Mouse (Mus musculus) midbrain, embryonic 16.5 days (tissue): ENCODE measurements at regions not wholly inside any gene's neighbourhood (a gene's known extent, or its start where the extent isn't known, plus 50 kb on each side); places are given as distances from the start of the nearest gene placed in this dataset.

Experiments used
- ATAC-seq: fragments of 200-750 bp; cut with Nextera tagmentation; 2 replicates; pipeline ENCODE4 v1.8.0; 2017; ENCODE audit warnings: moderate TSS enrichment
- H3K27ac ChIP-seq: fragments of 300-500 bp; sonication (generic); 2 replicates; pipeline ENCODE4 v1.5.1; 2014; ENCODE audit warnings: mild to moderate bottlenecking, low read length, mixed read lengths
- H3K27me3 ChIP-seq: fragments of 300-500 bp; sonication (generic); 2 replicates; pipeline ENCODE4 v1.6.1; 2014; ENCODE audit warnings: low read depth, low read length, mixed read lengths; ENCODE audit not compliant: control insufficient read depth, insufficient read depth
- H3K36me3 ChIP-seq: fragments of 300-500 bp; sonication (generic); 2 replicates; pipeline ENCODE4 v1.6.1; 2014; ENCODE audit warnings: mild to moderate bottlenecking, low read length, moderate library complexity, mixed read lengths; ENCODE audit not compliant: control insufficient read depth, insufficient read depth
- H3K4me1 ChIP-seq: fragments of 300-500 bp; sonication (generic); 2 replicates; pipeline ENCODE4 v1.6.1; 2014; ENCODE audit warnings: mild to moderate bottlenecking, low read length, mixed read lengths; ENCODE audit not compliant: control insufficient read depth, insufficient read depth
- H3K4me2 ChIP-seq: fragments of 300-500 bp; sonication (generic); 2 replicates; pipeline ENCODE4 v1.6.1; 2014; ENCODE audit warnings: mild to moderate bottlenecking, low read length, mixed read lengths
- H3K4me3 ChIP-seq: fragments of 300-500 bp; sonication (generic); 2 replicates; pipeline ENCODE4 v1.5.1; 2014; ENCODE audit warnings: low read depth, mild to moderate bottlenecking, low read length, moderate library complexity, mixed read lengths
- H3K9ac ChIP-seq: fragments of 300-500 bp; sonication (generic); 2 replicates; pipeline ENCODE4 v1.6.1; 2014; ENCODE audit warnings: low read depth, low read length, mixed read lengths
- H3K9me3 ChIP-seq: fragments of 300-500 bp; sonication (generic); replicated peaks from 2 replicates; pipeline ENCODE4 v1.6.1; 2014; ENCODE audit warnings: mild to moderate bottlenecking, low read length, mixed read lengths; ENCODE audit not compliant: control insufficient read depth, poor library complexity, severe bottlenecking
- WGBS: fragments of 180-500 bp; shearing (Covaris S2); extraction: QIAGEN DNeasy Blood & Tissue Kit; methylation state at CpG from one replicate; pipeline ENCODE4 v1.1.7; 2014; 5-methylcytosine and 5-hydroxymethylcytosine counted together

- H3K9ac ChIP-seq: no peak overlapping the region
- H3K4me1 ChIP-seq: peaks cover 2% of the 10 kb centered on the region; the same call in 1 of the 2 replicates
- no peaks in the 10 kb centered on the region for H3K9me3 ChIP-seq
- no peak overlapping the region for H3K4me3 ChIP-seq
- H3K4me2 ChIP-seq: no peak overlapping the region
- no peak for ATAC-seq
- no peak overlapping the region for H3K27ac ChIP-seq
- no peaks in the 10 kb centered on the region for H3K36me3 ChIP-seq
- H3K27me3 ChIP-seq: no peaks in the 10 kb centered on the region
- WGBS: 39% methylated on average over 2 of the region's 2 CpGs
These were observed 342.6 kb upstream of the Clint1 start for GRCm38 (mm10) chr11:45509278-45509677.

GRCm38 (mm10) chr11:45514415-45515271, 337.2 kb upstream of the Clint1 start:
- no peaks in the 10 kb centered on the region for H3K27me3 ChIP-seq
- WGBS: 52% methylated on average over 10 of the region's 10 CpGs
- H3K4me2 ChIP-seq: no peak overlapping the region
- H3K4me3 ChIP-seq: no peak overlapping the region
- no peaks in the 10 kb centered on the region for H3K36me3 ChIP-seq
- H3K9ac ChIP-seq: no peak overlapping the region
- no peaks in the 10 kb centered on the region for H3K9me3 ChIP-seq
- peaks cover 3% of the 10 kb centered on the region; the same call in 1 of the 2 replicates for H3K4me1 ChIP-seq
- no peak for ATAC-seq
- 0 out of 2 replicates have a peak overlapping the region, but pooled peaks have one; percentile 19 for H3K27ac ChIP-seq

DNA sequence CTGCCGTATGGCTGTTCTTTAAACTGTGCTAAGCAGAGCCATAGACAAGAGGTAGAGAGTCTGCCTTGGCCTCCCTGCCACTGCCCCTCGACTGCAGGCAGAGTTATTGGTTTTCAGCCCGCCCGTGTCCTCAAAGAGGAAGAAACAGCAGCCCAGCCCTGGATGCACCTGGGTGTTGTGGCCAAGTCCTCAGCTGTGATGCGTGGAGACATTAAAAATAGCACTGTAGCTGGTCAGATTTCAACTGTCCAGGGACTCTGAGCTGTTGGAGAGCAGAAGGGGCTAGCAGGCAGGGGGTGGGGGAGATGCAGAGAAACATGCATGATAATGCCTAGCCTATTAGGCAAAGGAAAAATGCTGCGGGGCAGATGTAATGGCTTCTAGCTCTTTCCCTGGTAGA, 327.1 kb upstream of the Clint1 start:
- Histone ChIP-seq H3K27me3 (no peaks in the 10 kb centered on the region), H3K36me3 (no peaks in the 10 kb centered on the region), H3K4me1 (no peaks in the 10 kb centered on the region), H3K4me2 (no peak overlapping the region), H3K9ac (no peak overlapping the region), H3K27ac (no peak overlapping the region), H3K4me3 (no peak overlapping the region), H3K9me3 (no peaks in the 10 kb centered on the region)
- WGBS: 53% methylated on average over 6 of the region's 6 CpGs
- ATAC-seq: no peak

DNA sequence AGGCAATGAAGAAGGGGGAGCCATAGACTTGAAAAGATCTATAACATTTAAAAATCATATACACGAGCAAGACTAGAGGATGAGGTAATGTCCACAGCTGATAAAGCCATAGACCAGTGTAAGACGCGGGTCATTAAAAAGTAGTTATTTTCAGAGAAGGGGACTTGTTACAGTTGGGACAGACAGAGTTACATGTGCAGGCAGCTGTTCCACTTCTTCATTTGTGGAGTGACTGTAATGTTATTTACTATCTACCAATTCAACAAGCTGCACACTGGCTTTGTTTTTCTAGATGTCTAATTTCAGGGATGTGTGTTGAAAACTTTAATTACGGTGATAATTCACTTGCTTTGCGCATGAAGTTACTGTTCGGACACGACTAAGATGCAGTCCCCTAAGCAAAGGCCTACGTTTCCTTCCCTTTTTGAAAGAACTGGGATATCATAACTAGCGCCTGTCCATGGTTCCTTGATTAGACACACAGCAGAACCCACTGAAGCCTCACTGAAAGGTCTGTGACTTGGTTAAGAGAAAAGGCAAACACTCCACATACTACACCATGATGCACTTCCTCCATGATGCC, 320.7 kb upstream of the Clint1 start:
- H3K4me1 ChIP-seq: no peaks in the 10 kb centered on the region
- no peak overlapping the region for H3K9ac ChIP-seq
- no peak overlapping the region for H3K4me2 ChIP-seq
- H3K27me3 ChIP-seq: no peaks in the 10 kb centered on the region
- H3K36me3 ChIP-seq: no peaks in the 10 kb centered on the region
- H3K4me3 ChIP-seq: no peak overlapping the region
- ATAC-seq: no peak
- 97% methylated on average over 9 of the region's 9 CpGs for WGBS
- no peaks in the 10 kb centered on the region for H3K9me3 ChIP-seq
- H3K27ac ChIP-seq: no peak overlapping the region

DNA sequence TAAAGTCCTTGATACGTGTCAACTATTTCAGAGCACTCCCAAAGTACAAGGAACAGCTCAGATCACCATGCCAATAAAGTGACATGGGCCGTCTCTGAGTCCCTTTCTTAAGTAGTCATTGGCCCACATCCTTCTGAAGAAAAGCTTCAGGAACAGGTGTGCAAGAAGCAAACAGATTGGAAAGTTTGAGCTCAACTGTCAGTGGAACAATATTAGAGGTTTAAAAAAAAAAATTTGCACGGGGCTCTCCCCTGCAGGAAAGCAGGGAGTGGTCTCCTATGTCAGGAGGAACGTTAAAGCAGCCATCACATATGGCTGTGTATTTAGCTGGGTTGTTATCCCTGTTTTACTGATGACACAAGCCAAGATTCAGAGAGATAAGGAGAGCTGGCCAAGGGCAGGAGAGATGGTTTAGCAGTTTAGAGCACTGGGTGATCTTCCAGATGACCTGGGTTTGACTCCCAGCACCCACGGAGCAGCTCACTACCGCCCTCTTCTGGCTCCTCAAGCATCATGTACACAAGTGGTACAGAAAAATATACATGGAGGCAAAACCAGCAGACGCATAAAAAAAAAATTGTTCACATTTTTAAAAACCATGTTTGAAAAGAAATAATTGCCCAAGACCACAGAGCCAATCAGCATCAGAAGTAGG, 318.3 kb upstream of the Clint1 start:
- Histone ChIP-seq H3K4me2 (no peak overlapping the region), H3K9ac (no peak overlapping the region), H3K4me3 (no peak overlapping the region), H3K27me3 (no peaks in the 10 kb centered on the region), H3K27ac (no peak overlapping the region), H3K9me3 (no peaks in the 10 kb centered on the region), H3K4me1 (no peaks in the 10 kb centered on the region), H3K36me3 (no peaks in the 10 kb centered on the region)
- 62% methylated on average over 7 of the region's 7 CpGs for WGBS
- ATAC-seq: no peak

DNA sequence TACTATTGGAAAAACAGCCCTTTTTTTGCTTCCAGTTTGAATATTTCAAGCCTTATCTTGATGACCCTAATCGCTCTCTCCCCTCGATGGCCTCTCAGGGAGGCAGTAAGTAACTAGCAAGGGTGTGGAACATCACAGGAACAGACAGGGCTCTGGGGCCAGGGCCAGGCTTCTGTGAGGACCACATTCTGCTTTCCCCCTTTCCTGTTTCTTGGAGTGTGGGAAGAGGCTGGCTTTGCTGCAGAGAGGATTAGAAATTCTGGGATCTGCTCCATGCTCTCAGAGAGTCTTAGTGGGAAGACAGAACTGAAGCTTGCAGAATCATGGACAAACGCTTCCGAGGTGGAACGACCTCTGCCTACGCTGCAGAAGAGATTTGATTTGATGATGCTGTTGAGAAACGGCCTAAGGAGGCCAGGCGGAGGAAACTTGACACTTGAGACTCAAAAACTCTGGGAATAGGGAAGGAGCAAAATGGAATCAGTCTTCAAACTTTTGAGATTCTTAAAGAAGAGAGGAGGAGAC, 316.3 kb upstream of the Clint1 start:
- Histone ChIP-seq H3K9me3 (no peaks in the 10 kb centered on the region), H3K36me3 (no peaks in the 10 kb centered on the region), H3K27ac (no peak overlapping the region), H3K4me3 (no peak overlapping the region), H3K4me1 (no peaks in the 10 kb centered on the region), H3K27me3 (no peaks in the 10 kb centered on the region), H3K9ac (no peak overlapping the region), H3K4me2 (no peak overlapping the region)
- ATAC-seq: no peak
- 76% methylated on average over 8 of the region's 8 CpGs for WGBS

DNA sequence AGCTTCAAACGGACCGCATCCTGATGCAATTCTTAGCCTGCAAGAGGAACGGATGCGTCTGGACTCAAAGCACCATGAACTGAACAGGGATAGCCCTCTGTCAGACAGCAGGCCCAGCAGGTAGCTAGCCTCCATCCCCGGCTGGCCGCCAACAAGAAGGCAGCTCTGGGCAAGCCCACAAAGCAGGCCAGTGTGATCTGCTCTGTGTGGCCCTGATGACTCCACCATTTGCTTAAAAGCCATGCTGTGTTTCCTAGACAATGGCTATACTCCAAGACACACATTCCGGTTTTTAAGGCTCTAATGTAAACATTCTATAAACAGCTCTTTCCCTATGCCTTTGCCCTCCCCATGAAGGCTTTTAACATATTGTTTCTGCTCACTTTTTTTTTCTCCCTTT, 313.8 kb upstream of the Clint1 start:
- H3K9me3 ChIP-seq: no peaks in the 10 kb centered on the region
- no peaks in the 10 kb centered on the region for H3K27me3 ChIP-seq
- ATAC-seq: no peak
- H3K9ac ChIP-seq: no peak overlapping the region
- H3K4me1 ChIP-seq: no peaks in the 10 kb centered on the region
- H3K4me3 ChIP-seq: no peak overlapping the region
- H3K4me2 ChIP-seq: no peak overlapping the region
- WGBS: 41% methylated on average over 7 of the region's 7 CpGs
- H3K36me3 ChIP-seq: no peaks in the 10 kb centered on the region
- H3K27ac ChIP-seq: no peak overlapping the region

- H3K4me3 ChIP-seq: no peak overlapping the region
- H3K36me3 ChIP-seq: no peaks in the 10 kb centered on the region
- no peak overlapping the region for H3K4me2 ChIP-seq
- H3K27ac ChIP-seq: no peak overlapping the region
- no peaks in the 10 kb centered on the region for H3K4me1 ChIP-seq
- ATAC-seq: peak; percentile 87; the same call in 1 of the 2 replicates
- 37% methylated on average over 4 of the region's 4 CpGs for WGBS
- H3K9me3 ChIP-seq: no peaks in the 10 kb centered on the region
- H3K9ac ChIP-seq: no peak overlapping the region
- no peaks in the 10 kb centered on the region for H3K27me3 ChIP-seq
These were observed 312.4 kb upstream of the Clint1 start for GRCm38 (mm10) chr11:45539459-45539858.

GRCm38 (mm10) chr11:45544531-45544930, 307.3 kb upstream of the Clint1 start:
- 90% methylated on average over 3 of the region's 3 CpGs for WGBS
- Histone ChIP-seq H3K36me3 (no peaks in the 10 kb centered on the region), H3K9me3 (no peaks in the 10 kb centered on the region), H3K4me3 (no peak overlapping the region), H3K4me2 (no peak overlapping the region), H3K27me3 (no peaks in the 10 kb centered on the region), H3K4me1 (0 out of 2 replicates have a peak, but pooled peaks cover 2% of the 10 kb centered on the region), H3K9ac (no peak overlapping the region), H3K27ac (no peak overlapping the region)
- ATAC-seq: no peak
